Mouse (Mus musculus) forelimb bud, embryonic 11.5 days (tissue): ENCODE data around the gene Tmem189.

Experiments
- DNase-seq: peaks from one replicate; pipeline ENCODE4 v3.0.0-alpha.2; 2012; ENCODE audit warnings: low read depth, low spot score

Gene Tmem189

GRCm38 (mm10) chr2:167680657-167681056, 9.0 kb downstream of the Tmem189 start:
- no peak for DNase-seq

GRCm38 (mm10) chr2:167679902-167680430, 9.7 kb downstream of the Tmem189 start:
- DNase-seq: peak; percentile 83

- DNase-seq: no peak
Measured at GRCm38 (mm10) chr2:167678600-167678999, 11.0 kb downstream of the Tmem189 start.

GRCm38 (mm10) chr2:167675120-167675909, 14.3 kb downstream of the Tmem189 start:
- DNase-seq: no peak

GRCm38 (mm10) chr2:167672212-167672685, 17.4 kb downstream of the Tmem189 start:
- no peak for DNase-seq

GRCm38 (mm10) chr2:167671101-167671633, 18.5 kb downstream of the Tmem189 start:
- DNase-seq: no peak

GRCm38 (mm10) chr2:167669398-167669797, 20.2 kb downstream of the Tmem189 start:
- no peak for DNase-seq

GRCm38 (mm10) chr2:167668426-167668825, 21.2 kb downstream of the Tmem189 start:
- no peak for DNase-seq

GRCm38 (mm10) chr2:167665972-167666713, 23.5 kb downstream of the Tmem189 start:
- no peak for DNase-seq

- no peak for DNase-seq
Measured at GRCm38 (mm10) chr2:167662713-167663112, 26.9 kb downstream of the Tmem189 start.

GRCm38 (mm10) chr2:167661270-167662203, 28.1 kb downstream of the Tmem189 start, which contains the start of gene Gm20431:
Gene Gm20431, minus strand, starts transcription at chr2:167661496.
- DNase-seq: peak; percentile 92

- DNase-seq: no peak
Measured at GRCm38 (mm10) chr2:167660611-167660971, 29.0 kb downstream of the Tmem189 start.

- no peak for DNase-seq
Measured at GRCm38 (mm10) chr2:167659847-167660610, 29.6 kb downstream of the Tmem189 start.

- no peak for DNase-seq
Measured at GRCm38 (mm10) chr2:167659177-167659846, 30.3 kb downstream of the Tmem189 start.

GRCm38 (mm10) chr2:167658712-167659111, 30.9 kb downstream of the Tmem189 start:
- DNase-seq: no peak

GRCm38 (mm10) chr2:167657973-167658372, 31.6 kb downstream of the Tmem189 start:
- DNase-seq: no peak

- no peak for DNase-seq
Measured at GRCm38 (mm10) chr2:167656629-167657478, 32.8 kb downstream of the Tmem189 start.

GRCm38 (mm10) chr2:167654911-167655600, 34.6 kb downstream of the Tmem189 start:
- DNase-seq: no peak
